Mouse (Mus musculus) neural tube, embryonic 12.5 days (tissue): Measurements from ENCODE around the gene Gria2. TPM values are rescaled to one million over a fixed set of nuclear protein-coding genes. Genes with fewer than 3 reads are reported as not detected.

Source experiments
- ATAC-seq: fragments of 200-750 bp; cut with Nextera tagmentation; 2 replicates; pipeline ENCODE4 v1.8.0; 2017; ENCODE audit warnings: low read depth, mild to moderate bottlenecking, moderate TSS enrichment, moderate library complexity; ENCODE audit not compliant: low FRiP score
- H3K27ac ChIP-seq: fragments of 300-500 bp; sonication (generic); 2 replicates; pipeline ENCODE4 v1.5.1; 2016
- H3K27me3 ChIP-seq: fragments of 300-500 bp; sonication (generic); replicated peaks from 2 replicates; pipeline ENCODE4 v1.6.1; 2016; ENCODE audit warnings: mild to moderate bottlenecking
- H3K36me3 ChIP-seq: fragments of 300-500 bp; sonication (generic); 2 replicates; pipeline ENCODE4 v1.6.1; 2016; ENCODE audit warnings: mild to moderate bottlenecking
- H3K4me1 ChIP-seq: fragments of 300-500 bp; sonication (generic); 2 replicates; pipeline ENCODE4 v1.6.1; 2016
- H3K4me2 ChIP-seq: fragments of 300-500 bp; sonication (generic); replicated peaks from 2 replicates; pipeline ENCODE4 v1.6.1; 2016; ENCODE audit warnings: mild to moderate bottlenecking
- H3K4me3 ChIP-seq: fragments of 300-500 bp; sonication (generic); 2 replicates; pipeline ENCODE4 v1.5.1; 2016
- H3K9ac ChIP-seq: fragments of 300-500 bp; sonication (generic); 2 replicates; pipeline ENCODE4 v1.6.1; 2016; ENCODE audit warnings: mild to moderate bottlenecking
- H3K9me3 ChIP-seq: fragments of 300-500 bp; sonication (generic); 2 replicates; pipeline ENCODE4 v1.6.1; 2016; ENCODE audit warnings: mild to moderate bottlenecking
- WGBS: fragments of 180-500 bp; shearing (Covaris S2); methylation state at CpG from one replicate; pipeline ENCODE4 v1.1.7; 2016; 5-methylcytosine and 5-hydroxymethylcytosine counted together
- microRNA-seq: library from miRNA; unstranded; fragments of <30 nt; microRNA quantifications from one replicate; pipeline ENCODE4, GENCODE M21; 2017
- polyA plus RNA-seq: library from polyadenylated mRNA; unstranded; fragments of >200 nt; fragmentation: Nextera tagmentation; extraction: Ambion mirVana; gene quantifications from 2 replicates; pipeline ENCODE4 v1.2.1, GENCODE M21; 2016

Gria2 gene
- polyA plus RNA-seq, 1 experiment from 2014 or later, result 50.0 TPM

DNA sequence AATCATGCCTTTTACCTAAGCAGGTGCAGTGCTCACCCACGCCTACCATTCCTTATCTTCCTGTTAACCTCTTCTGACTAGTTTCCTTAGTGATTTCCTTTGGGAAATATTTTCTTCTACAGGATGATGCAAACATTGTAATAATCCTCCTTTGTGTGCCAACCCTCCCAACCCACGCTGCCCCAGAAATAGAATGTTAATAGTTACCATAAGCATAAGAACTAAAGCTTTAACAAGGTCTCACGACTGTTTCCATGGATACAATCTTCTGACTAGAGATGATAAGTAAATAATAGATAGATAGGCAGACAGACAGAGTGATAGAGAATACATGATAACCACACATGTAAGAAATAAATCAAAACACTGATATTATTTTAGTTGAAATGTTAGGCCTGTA is 140.8 kb downstream of the Gria2 start:
- no peaks in the 10 kb centered on the region for H3K4me1 ChIP-seq
- no peaks in the 10 kb centered on the region for H3K36me3 ChIP-seq
- H3K9me3 ChIP-seq, result no peaks in the 10 kb centered on the region
- no peak overlapping the region for H3K4me3 ChIP-seq
- WGBS, result 87% methylated on average over 3 of the region's 3 CpGs
- ATAC-seq, result no peak
- no peak overlapping the region for H3K4me2 ChIP-seq
- no peaks in the 10 kb centered on the region for H3K27me3 ChIP-seq
- no peak overlapping the region for H3K27ac ChIP-seq
- H3K9ac ChIP-seq, result no peak overlapping the region

- Histone ChIP-seq H3K27me3 (no peaks in the 10 kb centered on the region), H3K4me2 (no peak overlapping the region), H3K4me1 (no peaks in the 10 kb centered on the region), H3K4me3 (no peak overlapping the region), H3K9ac (no peak overlapping the region), H3K36me3 (no peaks in the 10 kb centered on the region), H3K27ac (no peak overlapping the region), H3K9me3 (no peaks in the 10 kb centered on the region)
- WGBS, result 55% methylated on average over 5 of the region's 5 CpGs
- no peak for ATAC-seq
Measured at GRCm38 (mm10) chr3:80652213-80652612, 150.4 kb downstream of the Gria2 start.

Small RNA genes lying within 50 kb of the gene (microRNA-seq; reads per million reads assigned to microRNA genes)
- not detected for gene Gm25749

Other genes starting within 250 kb of the Gria2 start
- gene Glrb, start 110.8 kb upstream of the Gria2 start, polyA plus RNA-seq, result 13.5 and 13.6 TPM in 2 replicates
- gene Pdgfc, start 233.6 kb upstream of the Gria2 start, polyA plus RNA-seq, result 10.4 and 10.5 TPM in 2 replicates